Mouse (Mus musculus): ENCODE data around the gene Grin1. TPM values are rescaled to one million over a fixed set of nuclear protein-coding genes. Genes with fewer than 3 reads are reported as not detected.
"Not testable (repeated sequence)": the region's sequence is repeated elsewhere in the genome, so short reads cannot be mapped to it uniquely, and the experiment has no call there.

Grin1 gene
- polyA plus RNA-seq, 1 experiment from 2014 or later, result 5.6 TPM

DNA sequence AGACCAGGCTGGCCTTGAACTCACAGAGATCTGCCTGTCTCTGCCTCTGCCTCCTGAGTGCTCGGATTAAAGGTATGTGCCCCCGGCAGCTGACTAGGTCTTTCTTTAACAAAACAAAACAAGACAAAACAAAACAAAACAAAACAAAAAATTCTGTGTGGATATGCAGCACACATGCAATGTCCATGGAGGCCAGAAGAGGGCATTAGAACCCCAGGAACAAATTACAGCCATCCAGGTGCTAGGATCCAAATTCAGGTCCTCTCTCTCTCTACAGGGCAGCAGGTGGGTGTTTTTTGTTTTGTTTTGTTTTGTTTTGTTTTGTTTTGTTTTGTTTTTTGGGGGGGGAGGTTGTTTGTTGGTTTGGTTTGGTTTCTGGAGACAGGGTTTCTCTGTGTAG lies 60.1 kb downstream of the Grin1 start:
- no peak overlapping the region for H3K4me2 ChIP-seq
- no peak overlapping the region for H3K9ac ChIP-seq

GRCm38 (mm10) chr2:25257250-25257649 lies 61.7 kb downstream of the Grin1 start:
- H3K9me3 ChIP-seq; H3K36me3 ChIP-seq (replicated peaks); H3K4me2 ChIP-seq; H3K27me3 ChIP-seq; H3K4me3 ChIP-seq (replicated peaks); H3K9ac ChIP-seq; ATAC-seq (ENCODE audit: low FRiP score); H3K27ac ChIP-seq: not testable (repeated sequence)
- peaks cover 26% of the 10 kb centered on the region for H3K4me1 ChIP-seq
- WGBS, result 93% methylated on average over 5 of the region's 5 CpGs

More for the DNA sequence above, 60.1 kb downstream of the Grin1 start:
- Histone ChIP-seq H3K9me3 (no peaks in the 10 kb centered on the region), H3K27me3 (peaks cover 12% of the 10 kb centered on the region), H3K36me3 (replicated peaks) (no peaks in the 10 kb centered on the region), H3K4me3 (replicated peaks) (no peak overlapping the region), H3K27ac (no peak overlapping the region), H3K4me1 (peaks cover 39% of the 10 kb centered on the region)
- no peak for ATAC-seq (ENCODE audit: low FRiP score)
- 54% methylated on average over 2 of the region's 2 CpGs for whole genome bisulfite sequencing

DNA sequence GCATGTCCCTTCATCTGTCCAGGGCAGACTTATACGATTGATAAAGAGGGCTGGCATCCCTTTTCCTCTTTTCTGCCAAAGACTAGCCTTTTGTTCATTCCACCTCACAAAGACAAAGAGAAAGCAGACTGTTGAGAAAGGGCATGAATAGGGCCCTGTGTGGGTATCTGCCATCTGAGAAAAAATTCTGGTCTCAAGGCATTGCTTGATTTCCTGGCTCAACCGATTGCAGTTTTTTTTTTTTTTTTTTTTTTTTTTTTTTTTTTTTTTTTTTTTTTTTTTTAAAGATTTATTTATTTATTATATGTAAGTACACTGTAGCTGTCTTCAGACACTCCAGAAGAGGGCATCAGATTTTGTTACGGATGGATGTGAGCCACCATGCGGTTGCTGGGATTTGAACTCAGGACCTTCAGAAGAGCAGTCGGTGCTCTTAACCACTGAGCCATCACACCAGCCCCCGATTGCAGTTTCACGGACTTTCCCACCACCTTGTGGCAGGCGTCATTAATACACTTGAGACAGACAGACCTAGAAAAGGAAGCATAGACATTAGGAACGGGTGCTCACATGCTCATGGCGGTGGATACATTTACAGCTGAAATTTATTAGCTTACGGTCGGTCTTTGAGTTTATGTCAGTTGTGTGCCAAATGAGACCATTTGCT lies 62.4 kb downstream of the Grin1 start:
- not testable (repeated sequence) for H3K27ac ChIP-seq; H3K9me3 ChIP-seq; ATAC-seq (ENCODE audit: low FRiP score); H3K36me3 ChIP-seq (replicated peaks); H3K27me3 ChIP-seq
- Histone ChIP-seq H3K9ac (peak overlapping the region; percentile 88), H3K4me3 (replicated peaks) (peak overlapping the region; percentile 75), H3K4me2 (peak overlapping the region; percentile 97), H3K4me1 (peaks cover 23% of the 10 kb centered on the region)
- 66% methylated on average over 11 of the region's 12 CpGs for WGBS

DNA sequence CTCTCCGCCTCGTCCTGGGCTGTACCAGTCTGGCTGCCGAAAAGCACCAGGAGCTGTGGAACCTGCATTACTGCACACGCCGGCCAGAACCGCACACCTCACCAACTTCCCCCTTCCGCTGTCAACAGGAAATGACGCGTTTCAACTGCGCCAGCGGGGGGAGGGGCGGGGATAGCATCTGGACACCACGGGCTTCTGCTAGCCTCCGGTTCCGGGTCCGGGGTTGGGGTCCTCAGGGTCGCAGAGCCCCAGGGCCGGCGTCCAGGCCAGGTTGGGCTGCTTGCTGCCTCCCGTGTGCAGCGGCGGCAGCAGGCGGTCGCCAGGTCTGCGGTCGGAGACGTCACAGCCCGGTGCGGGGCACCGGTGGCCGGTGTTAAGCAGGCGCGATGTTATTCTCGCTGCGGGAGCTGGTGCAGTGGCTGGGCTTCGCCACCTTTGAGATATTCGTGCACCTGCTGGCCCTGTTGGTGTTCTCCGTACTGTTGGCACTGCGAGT lies 63.7 kb downstream of the Grin1 start, which contains the start of gene Tmem203:
Tmem203 (plus strand) TSS at position 156 of the 496 bp plus-strand sequence.
- Histone ChIP-seq H3K27me3 (no peaks in the 10 kb centered on the region), H3K9me3 (no peaks in the 10 kb centered on the region), H3K4me1 (peaks cover 23% of the 10 kb centered on the region), H3K27ac (peak within 1 kb of the TSS; percentile 74), H3K4me3 (replicated peaks) (peak within 1 kb of the TSS; percentile 75), H3K36me3 (replicated peaks) (peaks cover 21% of the 10 kb centered on the region), H3K9ac (peak within 1 kb of the TSS; percentile 88), H3K4me2 (peak within 1 kb of the TSS; percentile 97)
- ATAC-seq (ENCODE audit: low FRiP score), result peak; percentile 93
- WGBS, result 0% methylated on average over 39 of the region's 39 CpGs

DNA sequence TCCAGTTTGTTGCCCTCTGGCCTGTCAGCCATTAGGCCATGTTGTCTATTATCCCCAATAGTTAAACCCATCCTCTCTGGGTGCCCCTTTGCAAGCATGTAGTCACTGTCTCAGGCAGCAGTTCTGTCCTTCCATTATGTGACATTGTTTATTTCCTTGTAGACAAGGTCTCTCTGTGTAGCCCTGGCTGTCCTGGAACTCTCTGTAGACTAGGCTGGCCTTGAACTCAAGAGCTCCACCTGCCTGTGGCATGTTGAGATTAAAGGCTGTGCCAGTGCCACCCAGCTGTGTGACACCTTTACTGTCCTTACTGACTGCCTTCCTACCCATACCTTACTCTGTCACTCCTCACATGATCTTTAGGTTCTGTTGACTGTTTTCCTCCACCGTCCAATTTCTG lies 66.7 kb downstream of the Grin1 start:
- H3K9ac ChIP-seq, result no peak overlapping the region
- peaks cover 23% of the 10 kb centered on the region for H3K4me1 ChIP-seq
- peaks cover 50% of the 10 kb centered on the region for H3K36me3 ChIP-seq (replicated peaks)
- H3K27ac ChIP-seq, result no peak overlapping the region
- no peaks in the 10 kb centered on the region for H3K9me3 ChIP-seq
- WGBS, result 96% methylated on average over 1 of the region's 1 CpGs
- no peak overlapping the region for H3K4me2 ChIP-seq
- ATAC-seq (ENCODE audit: low FRiP score), result no peak
- no peaks in the 10 kb centered on the region for H3K27me3 ChIP-seq
- H3K4me3 ChIP-seq (replicated peaks), result no peak overlapping the region

DNA sequence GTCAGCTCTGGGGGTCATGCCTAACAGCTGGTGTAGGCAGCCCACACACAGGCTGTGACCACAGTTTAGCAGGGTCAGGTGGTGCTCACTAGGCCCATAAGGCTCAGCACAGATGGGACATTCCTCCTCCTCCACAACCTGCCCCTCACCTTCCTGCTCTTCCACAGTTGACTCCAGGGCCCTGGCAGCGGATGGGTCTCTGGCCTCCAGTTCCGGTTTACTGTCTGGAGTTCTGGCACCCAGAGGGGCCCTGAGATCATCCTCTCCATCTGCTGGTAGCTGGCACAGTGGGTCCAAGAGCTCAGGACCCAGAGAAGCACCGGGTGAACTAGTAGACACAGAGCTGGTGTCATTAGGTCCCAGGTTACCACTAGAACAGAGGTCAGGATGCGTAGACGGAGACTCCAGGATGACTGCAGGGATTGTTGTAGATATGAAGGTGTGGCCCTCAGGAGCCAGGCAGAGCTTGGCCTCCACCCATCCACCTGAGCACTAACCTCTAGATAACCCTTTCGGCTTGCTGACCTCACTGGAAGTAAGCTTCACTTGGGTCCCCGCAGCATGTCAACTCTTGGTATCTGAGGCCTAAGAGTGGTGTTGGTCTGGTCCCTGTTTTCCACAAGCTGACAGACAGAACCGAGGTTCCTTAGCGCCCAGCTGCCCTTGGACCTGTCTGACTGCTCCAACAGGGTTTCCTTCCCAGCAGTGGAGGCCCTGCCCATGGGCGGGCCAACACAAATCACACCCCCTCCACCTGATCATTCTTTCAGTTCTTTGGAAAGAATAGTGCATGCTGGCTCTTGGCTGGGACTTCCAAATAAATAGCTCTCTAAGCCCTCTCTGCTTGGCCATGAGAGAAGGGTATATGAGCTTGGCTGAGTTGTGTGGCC lies 72.6 kb downstream of the Grin1 start, which contains the start of gene AL732309.1:
AL732309.1 (minus strand) TSS at position 681 of the 890 bp plus-strand sequence.
- no peak for ATAC-seq (ENCODE audit: low FRiP score)
- no peak within 1 kb of the TSS for H3K4me2 ChIP-seq
- H3K4me3 ChIP-seq (replicated peaks), result no peak within 1 kb of the TSS
- H3K36me3 ChIP-seq (replicated peaks), result peaks cover 59% of the 10 kb centered on the region
- peaks cover 18% of the 10 kb centered on the region for H3K4me1 ChIP-seq
- H3K9me3 ChIP-seq, result no peaks in the 10 kb centered on the region
- peaks cover 11% of the 10 kb centered on the region for H3K27me3 ChIP-seq
- 90% methylated on average over 10 of the region's 10 CpGs for WGBS
- no peak within 1 kb of the TSS for H3K9ac ChIP-seq
- no peak within 1 kb of the TSS for H3K27ac ChIP-seq

DNA sequence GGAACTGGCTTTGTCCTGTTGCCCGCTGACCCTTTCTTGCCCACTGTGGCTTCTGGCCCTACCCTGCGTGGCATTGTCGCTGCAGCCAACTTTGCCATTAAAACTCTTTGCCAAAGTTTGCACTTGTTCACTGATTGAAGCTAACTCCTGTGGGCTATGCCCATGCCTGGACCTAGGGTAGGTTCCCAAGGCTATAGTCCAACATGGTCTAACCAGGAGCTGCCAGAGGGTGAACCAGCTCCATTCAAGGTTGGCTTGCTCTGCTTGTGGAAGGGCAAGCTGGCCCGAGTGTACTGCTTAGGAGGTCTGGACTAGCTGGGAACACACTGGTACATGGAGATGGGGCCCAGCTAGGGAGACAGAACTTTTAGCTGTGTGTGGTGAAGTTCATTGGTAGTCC lies 74.8 kb downstream of the Grin1 start:
- H3K4me1 ChIP-seq, result peaks cover 31% of the 10 kb centered on the region
- H3K36me3 ChIP-seq (replicated peaks), result peaks cover 37% of the 10 kb centered on the region

GRCm38 (mm10) chr2:25243342-25243741 lies 75.6 kb downstream of the Grin1 start:
- Histone ChIP-seq H3K4me2 (peak overlapping the region; percentile 97), H3K4me3 (replicated peaks) (no peak overlapping the region), H3K4me1 (peaks cover 31% of the 10 kb centered on the region), H3K36me3 (replicated peaks) (peaks cover 29% of the 10 kb centered on the region), H3K27ac (no peak overlapping the region), H3K9me3 (no peaks in the 10 kb centered on the region), H3K9ac (peak overlapping the region; percentile 77; the same call in 1 of the 2 replicates), H3K27me3 (peaks cover 26% of the 10 kb centered on the region)
- no peak for ATAC-seq (ENCODE audit: low FRiP score)
- WGBS, result 82% methylated on average over 8 of the region's 8 CpGs

More for the DNA sequence above, 74.8 kb downstream of the Grin1 start:
- H3K9me3 ChIP-seq, result no peaks in the 10 kb centered on the region
- H3K4me2 ChIP-seq, result no peak overlapping the region
- no peak overlapping the region for H3K9ac ChIP-seq
- no peak overlapping the region for H3K4me3 ChIP-seq (replicated peaks)
- no peak for ATAC-seq (ENCODE audit: low FRiP score)
- peaks cover 21% of the 10 kb centered on the region for H3K27me3 ChIP-seq
- H3K27ac ChIP-seq, result no peak overlapping the region
- 89% methylated on average over 4 of the region's 4 CpGs for WGBS

GRCm38 (mm10) chr2:25242101-25242506 lies 76.9 kb downstream of the Grin1 start, which contains the start of the genes Rnf208 and Cysrt1:
Gene Rnf208 (plus strand): TSS chr2:25242255.
Gene Cysrt1 (minus strand): TSS chr2:25242452.
- H3K9me3 ChIP-seq, result no peaks in the 10 kb centered on the region
- peak within 1 kb of the TSS; percentile 64 for H3K4me3 ChIP-seq (replicated peaks)
- ATAC-seq (ENCODE audit: low FRiP score), result peak; percentile 60
- peaks cover 16% of the 10 kb centered on the region; the same call in 1 of the 2 replicates for H3K36me3 ChIP-seq (replicated peaks)
- peak within 1 kb of the TSS; percentile 77 for H3K9ac ChIP-seq
- H3K4me1 ChIP-seq, result peaks cover 31% of the 10 kb centered on the region
- under 1% methylated on average over 32 of the region's 59 CpGs for WGBS
- H3K27me3 ChIP-seq, result peaks cover 32% of the 10 kb centered on the region
- peak within 1 kb of the TSS; percentile 97 for H3K4me2 ChIP-seq
- H3K27ac ChIP-seq, result 0 out of 2 replicates have a peak within 1 kb of the TSS, but pooled peaks have one; percentile 61

DNA sequence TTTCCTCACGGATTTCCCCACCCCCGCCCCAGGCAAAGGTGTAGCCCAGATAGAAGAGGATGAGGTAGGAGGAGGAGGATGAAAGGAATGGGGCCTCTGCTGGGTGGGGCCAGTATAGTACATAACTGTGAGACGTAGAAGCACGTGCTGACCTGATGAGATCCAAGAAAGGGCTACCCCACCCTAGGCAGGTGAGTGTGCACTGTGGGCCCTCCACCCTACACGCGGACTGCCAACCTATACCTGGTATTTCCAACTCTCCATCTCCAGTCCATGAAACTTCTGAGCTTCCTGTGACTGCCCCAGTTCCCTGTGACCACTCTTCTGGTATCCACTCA lies 77.6 kb downstream of the Grin1 start:
- ATAC-seq (ENCODE audit: low FRiP score), result peak; percentile 25
- Histone ChIP-seq H3K27me3 (peaks cover 34% of the 10 kb centered on the region), H3K4me2 (peak overlapping the region; percentile 97), H3K4me1 (peaks cover 31% of the 10 kb centered on the region), H3K9ac (peak overlapping the region; percentile 77), H3K4me3 (replicated peaks) (peak overlapping the region; percentile 64), H3K36me3 (replicated peaks) (peaks cover 13% of the 10 kb centered on the region; the same call in 1 of the 2 replicates), H3K27ac (0 out of 2 replicates have a peak overlapping the region, but pooled peaks have one; percentile 61), H3K9me3 (no peaks in the 10 kb centered on the region)
- 24% methylated on average over 6 of the region's 6 CpGs for WGBS

All from forebrain, embryonic 12.5 days (tissue).